Mouse (Mus musculus): ENCODE data around the gene Ndufs3.
A peak's percentile ranks its signal among the peaks of the same experiment; 100 is the strongest.

Ndufs3 gene

GRCm38 (mm10) chr2:90847681-90848050 is 57.0 kb downstream of the Ndufs3 start:
- no peak for DNase-seq

GRCm38 (mm10) chr2:90846955-90847680 is 57.5 kb downstream of the Ndufs3 start, which contains the start of gene Mtch2:
TSS of gene Mtch2 (plus strand) at chr2:90847155.
- peak; percentile 99 for DNase-seq

- DNase-seq: no peak
These were observed 58.1 kb downstream of the Ndufs3 start for GRCm38 (mm10) chr2:90846597-90846954.

DNA sequence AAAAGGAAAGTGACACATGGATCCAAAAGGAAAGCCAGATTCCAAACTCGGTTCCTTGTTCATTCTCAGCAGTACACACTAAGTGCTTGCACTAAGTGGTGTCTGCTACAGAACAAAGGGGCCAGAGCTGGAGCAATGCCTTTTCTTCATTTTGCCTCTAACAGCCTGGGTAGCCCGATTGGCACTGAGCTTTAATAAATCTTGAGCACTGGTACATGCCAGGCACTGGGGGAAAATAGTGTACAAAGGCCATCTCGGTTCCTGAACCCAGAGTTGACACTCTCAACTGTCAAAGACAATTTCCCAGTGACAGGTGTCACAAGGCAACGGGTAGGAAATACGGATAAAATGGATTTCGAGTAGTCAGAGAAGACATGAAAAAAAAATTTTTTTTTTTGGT is 58.5 kb downstream of the Ndufs3 start:
- peak in 1 of 2 experiments; percentile 12 for DNase-seq

DNA sequence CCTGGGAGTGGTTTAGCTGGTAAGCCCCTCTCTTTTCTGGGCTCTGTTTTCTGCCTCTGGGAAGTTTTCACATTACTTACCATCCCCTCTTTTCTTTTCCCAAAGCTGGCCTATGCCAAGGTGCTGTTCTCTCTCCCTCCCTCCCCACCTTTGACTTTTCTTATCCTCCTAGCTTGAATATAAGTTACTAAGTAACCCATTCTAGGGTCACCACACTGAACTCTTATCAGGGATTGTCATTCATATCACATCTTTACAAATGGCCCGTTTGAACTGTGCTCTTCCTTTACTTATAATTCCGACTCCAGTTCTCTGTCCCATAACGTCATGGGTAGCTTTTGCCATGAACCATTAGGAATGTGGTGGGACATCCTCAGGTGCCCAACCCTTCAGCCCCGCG is 59.4 kb downstream of the Ndufs3 start:
- no peak for DNase-seq
